Mouse (Mus musculus) limb, embryonic 14.5 days (tissue): ENCODE measurements around the gene Tm9sf1. TPM values are rescaled to one million over a fixed set of nuclear protein-coding genes. Genes with fewer than 3 reads are reported as not detected.

Experiments
- ATAC-seq: fragments of 200-750 bp; cut with Nextera tagmentation; 2 replicates; pipeline ENCODE4 v1.8.0; 2017; ENCODE audit warnings: low read depth, moderate number of reproducible peaks, moderate TSS enrichment; ENCODE audit not compliant: low FRiP score
- DNase-seq: peaks from one replicate; pipeline ENCODE4 v3.0.0-alpha.2; 2015; ENCODE audit warnings: low spot score
- H3K27ac ChIP-seq: fragments of 300-500 bp; sonication (generic); replicated peaks from 2 replicates; pipeline ENCODE4 v1.5.1; 2014; ENCODE audit warnings: low read depth, mild to moderate bottlenecking, low read length, moderate library complexity, mixed read lengths
- H3K27me3 ChIP-seq: fragments of 300-500 bp; sonication (generic); 2 replicates; pipeline ENCODE4 v1.6.1; 2014; ENCODE audit warnings: low read length, mixed read lengths; ENCODE audit not compliant: control insufficient read depth, insufficient read depth
- H3K36me3 ChIP-seq: fragments of 300-500 bp; sonication (generic); 2 replicates; pipeline ENCODE4 v1.6.1; 2014; ENCODE audit warnings: mild to moderate bottlenecking, low read length, moderate library complexity, mixed read lengths; ENCODE audit not compliant: control insufficient read depth, insufficient read depth
- H3K4me1 ChIP-seq: fragments of 300-500 bp; sonication (generic); 2 replicates; pipeline ENCODE4 v1.6.1; 2014; ENCODE audit warnings: antibody characterized with exemption, low read length, mixed read lengths; ENCODE audit not compliant: control insufficient read depth, insufficient read depth
- H3K4me2 ChIP-seq: fragments of 300-500 bp; sonication (generic); replicated peaks from 2 replicates; pipeline ENCODE4 v1.6.1; 2014; ENCODE audit warnings: low read depth, mild to moderate bottlenecking, low read length, moderate library complexity; ENCODE audit not compliant: severe bottlenecking
- H3K4me3 ChIP-seq: fragments of 300-500 bp; sonication (generic); replicated peaks from 2 replicates; pipeline ENCODE4 v1.5.1; 2014; ENCODE audit warnings: low read length
- H3K9ac ChIP-seq: fragments of 300-500 bp; sonication (generic); 2 replicates; pipeline ENCODE4 v1.6.1; 2014; ENCODE audit warnings: mild to moderate bottlenecking, low read depth, low read length, moderate library complexity; ENCODE audit not compliant: severe bottlenecking
- H3K9me3 ChIP-seq: fragments of 300-500 bp; sonication (generic); 2 replicates; pipeline ENCODE4 v1.6.1; 2016; ENCODE audit warnings: low read length; ENCODE audit not compliant: control insufficient read depth
- POLR2A ChIP-seq: fragments of 200-500 bp; IDR thresholded peaks from 2 replicates; pipeline ENCODE4 v1.8.0; 2012; ENCODE audit warnings: inconsistent platforms, mild to moderate bottlenecking, moderate library complexity, borderline replicate concordance; ENCODE audit not compliant: insufficient read depth, insufficient read length; ENCODE audit errors: extremely low read depth
- WGBS: fragments of 180-500 bp; shearing (Covaris S2); extraction: QIAGEN DNeasy Blood & Tissue Kit; methylation state at CpG from one replicate; pipeline ENCODE4 v1.1.7; 2014; 5-methylcytosine and 5-hydroxymethylcytosine counted together
- polyA plus RNA-seq, 2 experiments: library from polyadenylated mRNA; depleted of rRNA in 1 of 2; stranded (reverse) in 1 of 2; unstranded in 1 of 2; fragments of >200 nt; fragmentation: Nextera tagmentation in 1 of 2; extraction: Ambion mirVana in 1 of 2; gene quantifications; 2 replicates each; pipeline versions ENCODE4 v1.2.1 to v1.2.3; 2012 to 2014

The Tm9sf1 gene
- polyA plus RNA-seq, 2 experiments = 92.3 to 111 TPM

DNA sequence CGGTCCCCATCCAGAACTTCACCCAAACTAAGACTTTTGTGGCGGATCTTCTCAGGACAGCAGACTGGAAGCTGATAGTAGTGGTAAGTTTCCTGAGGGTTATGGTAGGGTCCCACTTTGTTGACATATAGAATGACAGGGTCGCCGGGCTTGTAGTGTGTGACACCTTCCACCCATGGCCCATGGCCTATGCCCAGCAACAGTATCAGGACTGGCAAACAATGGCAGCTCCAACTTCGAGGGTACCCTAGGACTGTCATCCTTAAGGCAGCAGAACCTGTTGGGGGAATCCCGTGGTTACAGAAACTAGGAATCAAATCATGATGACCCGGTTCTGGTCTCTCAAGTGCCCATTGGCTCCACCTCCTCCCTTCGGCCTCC is 937 bp downstream of the Tm9sf1 start:
- Histone ChIP-seq H3K36me3 (peaks cover 46% of the 10 kb centered on the region), H3K4me2 (peak overlapping the region; percentile 81), H3K4me3 (peak overlapping the region; percentile 77), H3K27ac (peak overlapping the region; percentile 97), H3K27me3 (no peaks in the 10 kb centered on the region), H3K4me1 (peaks cover 13% of the 10 kb centered on the region), H3K9me3 (no peaks in the 10 kb centered on the region), H3K9ac (peak overlapping the region; percentile 91)
- no peak for DNase-seq
- TF ChIP-seq POLR2A = no peak
- WGBS = 19% methylated on average over 8 of the region's 8 CpGs
- 0 out of 2 replicates have a peak, but pooled peaks have one; percentile 2 for ATAC-seq

- ATAC-seq (no peak), DNase-seq (no peak)
- TF ChIP-seq POLR2A = no peak
- no peak overlapping the region for H3K4me2 ChIP-seq
- peaks cover 13% of the 10 kb centered on the region for H3K4me1 ChIP-seq
- 98% methylated on average over 13 of the region's 13 CpGs for WGBS
- H3K9ac ChIP-seq = no peak overlapping the region
- no peaks in the 10 kb centered on the region for H3K27me3 ChIP-seq
- no peaks in the 10 kb centered on the region for H3K9me3 ChIP-seq
- H3K36me3 ChIP-seq = peaks cover 48% of the 10 kb centered on the region
- no peak overlapping the region for H3K27ac ChIP-seq
- H3K4me3 ChIP-seq = no peak overlapping the region
These were observed 2.3 kb downstream of the Tm9sf1 start for GRCm38 (mm10) chr14:55641291-55641690.

DNA sequence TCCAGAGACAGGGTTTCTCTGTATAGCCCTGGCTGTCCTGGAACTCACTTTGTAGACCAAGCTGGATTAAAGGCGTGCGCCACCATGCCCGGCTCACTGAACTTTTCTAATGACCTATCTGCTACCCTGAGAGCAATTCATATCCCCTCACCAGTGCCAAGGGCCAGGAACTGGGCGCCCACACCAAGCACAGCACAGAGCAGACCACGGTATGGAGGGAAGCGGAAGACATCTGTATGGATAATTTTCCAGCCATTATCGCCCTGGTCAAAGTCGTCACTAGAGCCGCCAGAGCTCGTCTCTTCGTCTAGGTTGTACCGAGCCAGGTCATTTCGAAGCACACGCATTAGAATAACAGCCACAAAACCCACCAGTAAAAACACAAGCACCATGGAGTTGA is 2.8 kb downstream of the Tm9sf1 start:
- no peak for TF ChIP-seq POLR2A
- 94% methylated on average over 14 of the region's 14 CpGs for WGBS
- H3K27me3 ChIP-seq = no peaks in the 10 kb centered on the region
- no peak for DNase-seq
- H3K9me3 ChIP-seq = no peaks in the 10 kb centered on the region
- no peak for ATAC-seq
- H3K27ac ChIP-seq = no peak overlapping the region
- no peak overlapping the region for H3K4me2 ChIP-seq
- H3K4me1 ChIP-seq = peaks cover 13% of the 10 kb centered on the region
- no peak overlapping the region for H3K9ac ChIP-seq
- peaks cover 47% of the 10 kb centered on the region for H3K36me3 ChIP-seq
- no peak overlapping the region for H3K4me3 ChIP-seq

- Histone ChIP-seq H3K4me3 (no peak within 1 kb of the TSS), H3K9ac (no peak within 1 kb of the TSS), H3K4me2 (no peak within 1 kb of the TSS), H3K9me3 (no peaks in the 10 kb centered on the region), H3K27ac (no peak within 1 kb of the TSS), H3K4me1 (peaks cover 8% of the 10 kb centered on the region), H3K36me3 (peaks cover 61% of the 10 kb centered on the region), H3K27me3 (no peaks in the 10 kb centered on the region)
- ATAC-seq (no peak), DNase-seq (no peak)
- no peak for TF ChIP-seq POLR2A
- 97% methylated on average over 9 of the region's 9 CpGs for WGBS
These were observed 5.8 kb downstream of the Tm9sf1 start, which contains the start of gene Gm49378 for GRCm38 (mm10) chr14:55637795-55638194. Gm49378 (minus strand) TSS chr14:55637895.

GRCm38 (mm10) chr14:55635523-55636007 is 8.0 kb downstream of the Tm9sf1 start, which contains the start of gene Ipo4:
Ipo4 (minus strand) TSS chr14:55635957.
- Histone ChIP-seq H3K36me3 (peaks cover 75% of the 10 kb centered on the region), H3K4me1 (peaks cover 3% of the 10 kb centered on the region; the same call in 1 of the 2 replicates), H3K9me3 (no peaks in the 10 kb centered on the region), H3K4me2 (peak within 1 kb of the TSS; percentile 88), H3K9ac (peak within 1 kb of the TSS; percentile 76), H3K27me3 (no peaks in the 10 kb centered on the region), H3K4me3 (peak within 1 kb of the TSS; percentile 77), H3K27ac (peak within 1 kb of the TSS; percentile 67)
- ATAC-seq = peak; percentile 87
- WGBS = 2% methylated on average over 28 of the region's 33 CpGs
- peak; percentile 94 for DNase-seq
- TF ChIP-seq POLR2A = no peak
